Mouse (Mus musculus): ENCODE measurements around the gene Sugt1.

The Sugt1 gene

GRCm38 (mm10) chr14:79587139-79587851 lies at the start of gene Sugt1:
Gene Sugt1 (plus strand): TSS chr14:79587691.
- peak; percentile 87 for DNase-seq (ENCODE audit: low spot score)

DNA sequence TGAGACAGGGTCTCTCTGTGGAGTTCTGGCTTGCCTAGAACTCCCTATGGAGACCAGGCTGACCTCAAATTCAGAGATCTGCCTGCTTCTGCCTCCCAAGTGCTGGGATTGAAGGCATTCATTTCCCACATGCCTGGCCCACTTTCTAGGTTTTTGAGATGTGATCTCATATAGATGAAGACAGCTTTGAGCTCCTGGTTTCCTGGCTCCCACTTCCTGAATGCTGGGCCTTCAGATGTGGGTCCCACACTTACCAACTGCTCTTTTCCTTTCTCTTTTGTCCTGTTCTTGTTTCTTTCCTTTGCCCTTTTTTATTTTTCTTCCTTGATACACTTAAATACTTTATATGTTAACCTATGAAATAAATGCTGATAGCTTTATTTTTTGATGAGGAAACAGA lies 49.6 kb upstream of the Sugt1 start:
- no peak for DNase-seq (ENCODE audit: low spot score)

DNA sequence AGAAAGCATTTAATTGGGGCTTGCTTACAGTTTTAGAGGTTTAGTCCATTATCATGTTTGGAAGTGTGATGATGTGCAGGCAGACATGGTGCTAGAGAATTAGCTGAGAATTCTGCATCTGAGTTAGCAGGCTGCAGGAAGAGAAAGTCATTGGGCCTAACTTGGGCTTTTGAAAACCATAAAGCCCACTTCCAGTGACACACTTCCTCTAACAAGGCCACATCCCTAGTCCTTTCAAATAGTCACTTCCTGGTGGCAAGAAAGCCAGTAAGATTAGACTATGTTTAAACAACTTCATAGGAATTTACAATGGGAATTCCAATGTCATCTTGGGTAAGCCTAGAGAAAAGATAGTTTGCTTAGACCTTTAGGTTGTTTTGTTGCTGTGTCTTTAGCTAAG lies 45.9 kb upstream of the Sugt1 start:
- DNase-seq (ENCODE audit: low spot score), result no peak

DNA sequence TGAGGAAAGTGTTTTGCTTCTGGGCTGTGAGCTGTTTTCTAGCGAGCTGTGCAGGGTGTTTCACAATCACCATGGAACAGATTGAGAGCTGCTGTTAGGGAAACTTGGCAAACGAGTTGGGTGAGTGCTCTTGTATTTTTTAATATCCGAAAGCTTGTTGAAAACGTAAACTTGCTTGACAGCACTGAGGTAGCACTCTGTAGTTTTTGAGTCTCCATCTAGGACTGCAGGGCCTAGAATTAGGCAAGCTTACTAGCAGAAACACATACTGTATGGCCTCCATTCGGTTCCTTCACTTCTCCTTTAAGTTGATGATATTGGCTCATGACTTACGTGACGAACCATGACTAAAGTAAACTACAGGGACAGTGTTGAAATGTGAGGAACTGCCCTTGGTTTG lies 38.1 kb upstream of the Sugt1 start:
- no peak for DNase-seq (ENCODE audit: low spot score)

DNA sequence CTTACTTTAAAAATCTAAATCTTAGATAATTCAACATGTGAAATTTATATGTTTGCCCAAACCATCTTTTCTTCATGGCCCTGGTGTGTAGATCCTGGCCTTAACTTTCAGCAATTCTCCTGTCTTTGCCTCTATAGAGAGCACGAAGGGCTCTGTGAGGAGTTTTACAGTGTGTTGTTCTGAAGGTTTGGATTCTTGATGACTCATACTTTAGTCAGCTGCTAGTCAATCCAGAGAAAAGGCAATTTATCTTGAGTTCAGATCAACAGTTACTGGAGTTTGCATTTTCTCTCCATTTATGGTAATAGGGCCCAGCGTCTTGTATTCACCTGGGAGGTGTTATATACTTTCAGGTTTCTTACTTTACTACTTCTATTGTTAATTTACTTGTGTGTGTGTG lies 35.6 kb upstream of the Sugt1 start:
- DNase-seq (ENCODE audit: low spot score), result no peak

DNA sequence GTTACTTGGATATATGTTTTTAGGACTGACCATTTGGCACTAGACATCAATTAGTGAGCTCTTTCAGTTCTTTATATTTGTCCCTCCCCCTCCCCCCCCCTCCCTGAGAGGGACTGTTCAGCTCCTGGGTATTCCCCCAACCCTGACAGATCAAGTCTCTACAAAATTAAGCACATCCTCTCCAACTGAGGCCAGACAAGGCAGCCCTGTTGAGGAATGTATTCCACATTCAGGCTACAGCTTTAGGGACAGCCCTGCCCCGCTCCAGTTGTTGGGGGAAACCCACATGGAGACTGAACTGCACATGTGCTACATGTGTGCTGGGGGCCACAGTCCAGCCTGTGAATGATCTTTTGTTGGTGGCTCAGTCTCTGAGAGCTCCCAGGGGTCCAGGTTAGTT lies 34.6 kb upstream of the Sugt1 start:
- no peak for DNase-seq (ENCODE audit: low spot score)

DNA sequence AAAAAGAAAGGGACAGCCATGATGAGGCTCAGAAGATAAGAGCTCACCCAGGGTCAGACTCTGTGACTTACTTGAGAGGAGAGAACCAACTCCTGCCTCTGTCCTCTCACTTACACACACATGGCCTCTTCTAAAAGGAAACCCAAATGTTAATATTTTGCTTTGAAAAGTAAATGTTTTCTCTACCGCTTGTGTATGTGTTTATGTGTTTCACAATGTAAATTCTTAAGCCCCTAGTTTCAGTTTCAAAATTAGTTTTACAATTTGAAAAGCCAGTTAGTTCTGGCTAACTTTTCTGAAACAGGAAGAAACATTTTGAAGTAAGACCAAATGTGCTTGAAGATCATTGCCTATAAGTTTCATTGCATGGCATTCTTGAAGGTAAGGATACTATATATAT lies 29.7 kb upstream of the Sugt1 start:
- no peak for DNase-seq (ENCODE audit: low spot score)

GRCm38 (mm10) chr14:79562745-79563144 lies 24.7 kb upstream of the Sugt1 start:
- DNase-seq (ENCODE audit: low spot score), result no peak

- no peak for DNase-seq (ENCODE audit: low spot score)
Observed at GRCm38 (mm10) chr14:79564784-79565183, 22.7 kb upstream of the Sugt1 start.

- no peak for DNase-seq (ENCODE audit: low spot score)
Observed at GRCm38 (mm10) chr14:79573482-79574191, 13.9 kb upstream of the Sugt1 start.

DNA sequence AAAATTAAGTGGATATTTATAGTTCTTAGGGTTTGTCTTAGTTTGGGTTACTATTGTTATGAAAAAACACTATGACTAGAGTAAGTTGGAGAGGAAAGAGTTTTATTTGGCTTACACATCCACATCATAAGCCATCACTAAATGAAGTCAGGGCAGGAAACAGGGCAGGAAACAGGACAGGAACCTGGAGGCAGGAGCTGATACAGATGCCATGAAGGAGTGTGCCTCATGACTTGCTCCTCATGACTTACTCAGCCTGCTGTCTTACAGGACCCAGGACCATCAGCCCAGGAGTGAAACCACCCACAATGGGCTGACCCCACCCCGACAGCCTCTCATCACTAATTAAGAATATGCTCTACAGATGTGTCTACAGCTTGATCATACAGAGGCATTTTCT lies 13.1 kb upstream of the Sugt1 start:
- no peak for DNase-seq (ENCODE audit: low spot score)

GRCm38 (mm10) chr14:79583526-79584245 lies 3.8 kb upstream of the Sugt1 start:
- DNase-seq (ENCODE audit: low spot score), result no peak

- DNase-seq (ENCODE audit: low spot score), result no peak
Observed at GRCm38 (mm10) chr14:79586499-79587138, 872 bp upstream of the Sugt1 start.

DNA sequence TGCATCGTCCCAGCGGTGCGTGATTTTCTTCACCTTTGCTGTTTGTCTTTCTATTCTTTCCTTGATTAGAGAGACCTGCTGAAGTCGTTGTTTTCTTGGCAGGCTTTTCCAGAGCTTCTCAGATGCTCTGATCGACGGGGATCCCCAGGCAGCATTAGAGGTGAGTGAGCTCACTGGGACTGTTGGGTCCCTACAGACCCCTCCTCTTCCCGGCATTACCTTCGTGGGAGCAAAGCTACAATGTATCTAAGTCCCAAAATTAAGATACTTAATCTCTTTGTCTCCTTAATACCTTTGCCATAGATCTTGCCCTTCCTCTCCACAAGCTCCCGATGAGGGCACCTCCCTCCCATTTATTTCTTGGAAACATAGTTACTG lies 350 bp downstream of the Sugt1 start:
- no peak for DNase-seq (ENCODE audit: low spot score)

DNA sequence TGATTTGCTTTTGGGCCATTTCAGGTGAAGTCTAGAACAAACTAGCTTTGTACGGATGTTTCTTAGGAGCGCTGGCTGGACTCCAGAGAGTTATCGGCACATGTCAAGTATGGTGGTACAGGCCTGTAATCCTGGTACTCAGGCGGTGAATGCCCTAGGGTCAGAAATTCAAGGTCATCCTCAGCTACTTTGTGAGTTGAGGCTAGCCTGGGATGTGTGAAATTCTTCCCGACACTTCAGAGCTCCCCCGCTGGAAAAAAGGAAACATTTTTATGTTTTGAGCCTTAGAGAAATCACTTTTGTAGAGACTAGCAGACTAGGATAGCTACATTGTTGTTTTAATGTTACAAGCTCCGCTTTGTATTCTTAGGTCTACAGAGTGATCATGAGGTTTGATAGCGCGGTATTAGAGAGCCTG lies 1.1 kb downstream of the Sugt1 start:
- no peak for DNase-seq (ENCODE audit: low spot score)

GRCm38 (mm10) chr14:79589401-79589800 lies 1.9 kb downstream of the Sugt1 start:
- DNase-seq (ENCODE audit: low spot score), result no peak

- DNase-seq (ENCODE audit: low spot score), result no peak
Observed at GRCm38 (mm10) chr14:79590916-79591315, 3.4 kb downstream of the Sugt1 start.

DNA sequence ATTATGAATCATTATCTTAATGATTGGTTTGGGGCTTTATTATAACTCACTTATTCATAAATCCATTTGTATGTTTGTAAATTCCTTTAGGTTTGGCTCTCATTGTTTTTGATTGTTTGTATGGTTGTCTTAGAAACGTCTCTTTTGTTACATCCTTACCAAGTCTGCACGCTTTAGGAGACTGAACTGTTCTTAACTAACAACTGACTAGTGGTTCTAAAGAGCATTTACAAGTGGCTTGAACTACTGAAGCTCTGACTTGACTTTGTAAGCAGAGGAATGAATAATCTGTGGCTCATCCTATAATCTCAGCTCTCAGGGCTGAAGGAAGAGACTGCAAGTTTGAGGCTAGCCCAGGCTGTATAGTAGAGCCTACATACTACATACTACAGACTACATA lies 4.1 kb downstream of the Sugt1 start:
- no peak for DNase-seq (ENCODE audit: low spot score)

DNA sequence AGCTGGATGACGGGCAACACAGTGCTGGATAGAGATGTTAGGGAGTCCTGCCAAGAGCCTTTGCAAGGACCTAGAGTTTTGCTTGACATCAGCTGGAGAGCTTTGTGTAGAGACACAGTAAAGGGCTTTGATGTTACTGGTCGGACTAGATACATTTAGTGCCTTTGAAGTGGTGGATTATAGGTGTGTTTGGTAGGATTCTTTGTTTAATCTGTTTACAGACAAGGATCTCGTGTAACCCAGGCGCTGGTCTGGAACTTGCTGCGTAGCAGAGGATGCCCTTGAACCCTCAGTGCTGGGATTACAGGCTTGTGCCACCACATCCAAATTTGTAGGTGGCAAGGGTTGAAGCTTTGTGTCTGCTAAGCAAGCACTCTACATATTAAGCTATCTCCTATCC lies 6.6 kb downstream of the Sugt1 start:
- DNase-seq (ENCODE audit: low spot score), result no peak

GRCm38 (mm10) chr14:79596602-79597001 lies 9.1 kb downstream of the Sugt1 start:
- no peak for DNase-seq (ENCODE audit: low spot score)

DNA sequence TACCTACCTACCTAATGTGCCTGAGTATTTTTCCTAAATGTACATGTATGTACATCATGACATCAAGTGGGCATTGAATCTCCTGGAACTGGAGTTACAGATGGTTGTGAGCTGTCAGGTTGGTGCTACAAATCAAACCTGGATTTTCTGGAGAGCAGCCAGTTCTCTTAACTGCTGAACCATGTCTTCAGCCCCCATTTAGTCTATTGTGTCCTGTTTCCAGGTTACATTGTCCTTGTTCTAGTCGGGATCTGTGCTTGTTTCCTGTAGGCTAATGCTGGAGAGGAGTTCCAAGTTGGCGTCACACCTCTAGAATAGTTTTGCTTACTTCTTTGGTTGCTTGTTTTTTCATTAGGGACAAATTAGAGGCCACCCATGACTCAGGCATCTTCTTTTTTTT lies 18.4 kb downstream of the Sugt1 start:
- DNase-seq (ENCODE audit: low spot score), result no peak

DNA sequence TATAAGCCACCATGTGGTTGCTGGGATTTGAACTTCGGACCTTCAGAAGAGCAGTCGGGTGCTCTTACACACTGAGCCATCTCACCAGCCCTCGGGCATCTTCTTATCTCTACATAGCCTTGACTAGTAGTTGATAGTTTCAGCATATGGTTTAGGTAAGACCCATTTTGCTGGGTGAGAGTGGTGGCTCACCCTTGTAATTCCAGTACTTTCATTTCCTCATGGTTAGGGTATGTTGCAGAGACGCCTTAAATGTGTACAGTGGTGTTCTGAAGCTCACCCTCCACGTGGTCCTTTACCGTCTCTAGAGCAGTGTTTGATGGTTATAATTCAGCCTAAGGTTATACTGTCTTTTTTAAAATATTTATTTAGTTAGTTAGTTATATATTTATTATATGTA lies 18.9 kb downstream of the Sugt1 start:
- DNase-seq (ENCODE audit: low spot score), result no peak

GRCm38 (mm10) chr14:79606867-79607266 lies 19.4 kb downstream of the Sugt1 start:
- DNase-seq (ENCODE audit: low spot score), result no peak

Data from urinary bladder, postnatal 10 days (tissue).